Mouse (Mus musculus) MEL (cell line): ENCODE results near the gene Slc25a44. TPM values are rescaled to one million over a fixed set of nuclear protein-coding genes. Genes with fewer than 3 reads are reported as not detected.
"Not testable (repeated sequence)": the region's sequence is repeated elsewhere in the genome, so short reads cannot be mapped to it uniquely, and the experiment has no call there.

Source experiments
- DNase-seq: peaks from one replicate; pipeline ENCODE4 v3.0.0; 2011; ENCODE audit warnings: low read depth, low spot score
- H3K27ac ChIP-seq: 2 replicates; pipeline ENCODE4 v1.5.1; 2012; ENCODE audit warnings: low read depth, mild to moderate bottlenecking, control low read depth, low read length, moderate library complexity; ENCODE audit not compliant: control insufficient read depth
- H3K27me3 ChIP-seq, 2 experiments: fragments of 150-350 bp in 1 of 2; sonication (generic) in 1 of 2; 2 replicates each; pipeline ENCODE4 v1.6.1; 2012; ENCODE audit warnings: low read length in 2 of 2, mild to moderate bottlenecking in 2 of 2, improper control_type of control experiment in 1 of 2, moderate library complexity in 1 of 2; ENCODE audit not compliant: insufficient read depth in 2 of 2, control insufficient read depth in 1 of 2
- H3K36me3 ChIP-seq, 2 experiments: 2 replicates each; pipeline ENCODE4 v1.6.1; 2012 to 2014; ENCODE audit warnings: low read length in 2 of 2, improper control_type of control experiment in 1 of 2, inconsistent platforms in 1 of 2, mild to moderate bottlenecking in 1 of 2; ENCODE audit not compliant: insufficient read depth in 2 of 2, control insufficient read depth in 1 of 2
- H3K4me1 ChIP-seq, 2 experiments: fragments of 150-350 bp in 1 of 2; sonication (generic) in 1 of 2; 2 replicates each; pipeline ENCODE4 v1.6.1; 2012; ENCODE audit warnings: low read length in 2 of 2, improper control_type of control experiment in 1 of 2, mild to moderate bottlenecking in 1 of 2; ENCODE audit not compliant: insufficient read depth in 2 of 2, control insufficient read depth in 1 of 2
- H3K4me3 ChIP-seq, 2 experiments: fragments of 150-350 bp in 1 of 2; sonication (generic) in 1 of 2; 2 replicates each; pipeline ENCODE4 v1.5.1; 2012; ENCODE audit warnings: low read depth in 2 of 2, low read length in 2 of 2, mild to moderate bottlenecking in 2 of 2, moderate library complexity in 2 of 2, control low read depth in 1 of 2, improper control_type of control experiment in 1 of 2; ENCODE audit not compliant: control insufficient read depth in 1 of 2, insufficient read depth in 1 of 2
- H3K79me2 ChIP-seq: 2 replicates; pipeline ENCODE4 v1.6.1; 2012; ENCODE audit warnings: mild to moderate bottlenecking, low read length, moderate library complexity; ENCODE audit not compliant: control insufficient read depth, poor library complexity, insufficient read depth
- H3K9ac ChIP-seq: 2 replicates; pipeline ENCODE4 v1.6.1; 2012; ENCODE audit warnings: low read depth, mild to moderate bottlenecking, control low read depth, low read length, moderate library complexity; ENCODE audit not compliant: control insufficient read depth, poor library complexity, severe bottlenecking
- H3K9me3 ChIP-seq: fragments of 150-350 bp; sonication (generic); replicated peaks from 2 replicates; pipeline ENCODE4 v1.6.1; 2012; ENCODE audit warnings: mild to moderate bottlenecking, low read length, improper control_type of control experiment, moderate library complexity; ENCODE audit not compliant: insufficient read depth
- CHD2 ChIP-seq: IDR thresholded peaks from 2 replicates; pipeline ENCODE4 v1.6.1; 2011; ENCODE audit warnings: low read length, improper control_type of control experiment
- CTCF ChIP-seq, 3 experiments: IDR thresholded peaks in 2 of 3; conservative IDR thresholded peaks in 1 of 3; 2 replicates each; pipeline ENCODE4 v1.5.1; 2011 to 2012; ENCODE audit warnings: low read length in 3 of 3, low read depth in 2 of 3, mild to moderate bottlenecking in 2 of 3, improper control_type of control experiment in 1 of 3, inconsistent platforms in 1 of 3, mixed read lengths in 1 of 3, moderate library complexity in 1 of 3; ENCODE audit not compliant: control insufficient read depth in 1 of 3, insufficient read depth in 1 of 3, poor library complexity in 1 of 3, severe bottlenecking in 1 of 3
- ELF1 ChIP-seq: IDR thresholded peaks from 2 replicates; pipeline ENCODE4 v1.6.1; 2014; ENCODE audit warnings: low read depth, mild to moderate bottlenecking, inconsistent platforms, low read length, improper control_type of control experiment, moderate library complexity
- GATA1 ChIP-seq: IDR thresholded peaks from 2 replicates; pipeline ENCODE4 v1.6.1; 2011; ENCODE audit warnings: low read depth, low read length, improper control_type of control experiment
- JUND ChIP-seq: IDR thresholded peaks from 2 replicates; pipeline ENCODE4 v1.6.1; 2011; ENCODE audit warnings: low read depth, mild to moderate bottlenecking, improper control_type of control experiment, low read length
- KAT2A ChIP-seq: conservative IDR thresholded peaks from 2 replicates; pipeline ENCODE4 v1.6.1; 2012; ENCODE audit warnings: low read depth, low read length, improper control_type of control experiment, inconsistent platforms
- MAX ChIP-seq: IDR thresholded peaks from 2 replicates; pipeline ENCODE4 v1.6.1; 2011; ENCODE audit warnings: low read length, improper control_type of control experiment
- MAZ ChIP-seq: IDR thresholded peaks from 2 replicates; pipeline ENCODE4 v1.6.1; 2012; ENCODE audit warnings: low read depth, mild to moderate bottlenecking, inconsistent platforms, low read length, improper control_type of control experiment
- MEF2A ChIP-seq: IDR thresholded peaks from 2 replicates; pipeline ENCODE4 v1.6.1; 2014; ENCODE audit warnings: low read depth, mild to moderate bottlenecking, inconsistent platforms, low read length, improper control_type of control experiment; ENCODE audit not compliant: poor library complexity, insufficient replicate concordance, severe bottlenecking; ENCODE audit errors: extremely low read depth
- MXI1 ChIP-seq: IDR thresholded peaks from 2 replicates; pipeline ENCODE4 v1.6.1; 2011; ENCODE audit warnings: mild to moderate bottlenecking, low read depth, low read length, improper control_type of control experiment
- MYB ChIP-seq: IDR thresholded peaks from 2 replicates; pipeline ENCODE4 v1.6.1; 2011; ENCODE audit warnings: mild to moderate bottlenecking, low read depth, low read length, improper control_type of control experiment
- NRF1 ChIP-seq: IDR thresholded peaks from 2 replicates; pipeline ENCODE4 v1.6.1; 2014; ENCODE audit warnings: low read depth, mild to moderate bottlenecking, inconsistent platforms, low read length, improper control_type of control experiment, moderate library complexity; ENCODE audit not compliant: poor library complexity, insufficient read depth, severe bottlenecking
- POLR2A ChIP-seq, 2 experiments: IDR thresholded peaks; 2 replicates each; pipeline ENCODE4 v1.6.1; 2011 to 2012; ENCODE audit warnings: low read length in 2 of 2, mild to moderate bottlenecking in 2 of 2, control low read depth in 1 of 2, improper control_type of control experiment in 1 of 2, low read depth in 1 of 2, moderate library complexity in 1 of 2; ENCODE audit not compliant: control insufficient read depth in 1 of 2, insufficient read depth in 1 of 2, poor library complexity in 1 of 2
- POLR2AphosphoS5 ChIP-seq: IDR thresholded peaks from 2 replicates; pipeline ENCODE4 v1.6.1; 2012; ENCODE audit warnings: low read depth, borderline replicate concordance, mild to moderate bottlenecking, inconsistent platforms, low read length, moderate library complexity, mixed read lengths
- RAD21 ChIP-seq: IDR thresholded peaks from 2 replicates; pipeline ENCODE4 v1.6.1; 2011; ENCODE audit warnings: mild to moderate bottlenecking, low read depth, low read length, improper control_type of control experiment
- RCOR1 ChIP-seq: IDR thresholded peaks from 2 replicates; pipeline ENCODE4 v1.6.1; 2012; ENCODE audit warnings: low read depth, mild to moderate bottlenecking, inconsistent platforms, low read length, improper control_type of control experiment
- SIN3A ChIP-seq: IDR thresholded peaks from 2 replicates; pipeline ENCODE4 v1.6.1; 2012; ENCODE audit warnings: low read length, improper control_type of control experiment, inconsistent platforms
- TAL1 ChIP-seq: IDR thresholded peaks from 2 replicates; pipeline ENCODE4 v1.6.1; 2012; ENCODE audit warnings: mild to moderate bottlenecking, inconsistent platforms, low read length, moderate library complexity, mixed read lengths
- TCF12 ChIP-seq: IDR thresholded peaks from 2 replicates; pipeline ENCODE4 v1.6.1; 2014; ENCODE audit warnings: low read depth, mild to moderate bottlenecking, inconsistent platforms, low read length, improper control_type of control experiment, moderate library complexity
- UBTF ChIP-seq: IDR thresholded peaks from 2 replicates; pipeline ENCODE4 v1.6.1; 2012; ENCODE audit warnings: low read depth, mild to moderate bottlenecking, inconsistent platforms, low read length, improper control_type of control experiment, moderate library complexity, borderline replicate concordance; ENCODE audit not compliant: insufficient read depth
- USF1 ChIP-seq: IDR thresholded peaks from 2 replicates; pipeline ENCODE4 v1.6.1; 2014; ENCODE audit warnings: low read depth, mild to moderate bottlenecking, inconsistent platforms, low read length, improper control_type of control experiment, moderate library complexity
- ZC3H11A ChIP-seq: IDR thresholded peaks from 2 replicates; pipeline ENCODE4 v1.6.1; 2012; ENCODE audit warnings: low read depth, mild to moderate bottlenecking, inconsistent platforms, low read length, improper control_type of control experiment
- ZKSCAN1 ChIP-seq: IDR thresholded peaks from 2 replicates; pipeline ENCODE4 v1.6.1; 2012; ENCODE audit warnings: low read depth, mild to moderate bottlenecking, inconsistent platforms, low read length, improper control_type of control experiment, moderate library complexity
- polyA plus RNA-seq, 2 experiments: library from polyadenylated mRNA; stranded (reverse) in 1 of 2; unstranded in 1 of 2; fragments of >175 nt in 1 of 2; fragments of >200 nt in 1 of 2; gene quantifications; 2 replicates each; pipeline versions ENCODE4 v1.2.1 to v1.2.4; 2012; ENCODE audit warnings: low replicate concordance in 2 of 2, low read depth in 1 of 2; ENCODE audit not compliant: insufficient read length in 2 of 2, insufficient read depth in 1 of 2, missing spikeins in 1 of 2
- total RNA-seq: library from RNA; depleted of rRNA; stranded (reverse); fragments of 300-350 nt; gene quantifications from 2 replicates; pipeline ENCODE4 v1.2.3, GENCODE M21; 2012

Gene Slc25a44
- total and polyA plus RNA-seq, 3 experiments: 30.5 to 34.6 TPM; not detected in 1

DNA sequence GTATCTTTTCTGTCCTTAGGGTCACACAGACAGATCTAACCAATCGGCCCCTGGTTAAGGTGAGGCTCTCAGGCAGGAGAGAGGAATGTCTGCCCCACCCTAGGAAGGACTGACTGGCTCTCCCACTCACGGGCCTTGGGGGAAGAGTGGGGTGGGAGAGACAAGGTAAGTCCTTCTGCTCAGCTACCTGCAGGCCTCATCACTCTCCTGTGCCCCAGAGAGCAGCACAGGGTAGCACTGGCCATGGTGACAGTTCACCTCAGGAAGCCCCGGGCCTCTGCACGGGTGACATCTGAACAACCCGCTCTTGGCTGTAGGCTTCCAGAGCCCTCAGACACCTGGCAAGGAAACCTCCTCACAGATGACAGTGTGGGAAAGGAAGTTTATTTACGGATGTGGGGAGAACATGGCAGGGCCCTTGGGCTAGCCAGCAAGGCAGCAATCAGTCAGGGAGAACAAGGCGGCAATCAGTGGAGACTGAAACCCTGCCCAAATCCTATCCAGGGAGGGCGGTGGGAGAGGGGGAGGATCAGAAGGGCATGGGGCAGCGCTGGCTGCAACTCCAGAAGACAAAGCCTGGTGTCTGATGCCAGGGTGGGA lies 31.1 kb downstream of the Slc25a44 start:
- Histone ChIP-seq H3K27me3 (no peaks in the 10 kb centered on the region), H3K9me3 (no peaks in the 10 kb centered on the region), H3K79me2 (no peaks in the 10 kb centered on the region), H3K9ac (no peak overlapping the region), H3K27ac (no peak overlapping the region), H3K4me1 (no peaks in the 10 kb centered on the region), H3K36me3 (peaks cover 0 to 3% of the 10 kb centered on the region in 2 experiments; a peak in 1 of 4 replicates), H3K4me3 (no peak overlapping the region)
- DNase-seq: no peak
- TF ChIP-seq GATA1: no peak
- no peak for TF ChIP-seq ZC3H11A
- no peak for TF ChIP-seq MEF2A
- no peak for TF ChIP-seq ZKSCAN1
- no peak for TF ChIP-seq TAL1
- no peak for TF ChIP-seq MAX
- no peak for TF ChIP-seq CHD2
- TF ChIP-seq UBTF: no peak
- no peak for TF ChIP-seq TCF12
- TF ChIP-seq MAZ: no peak
- no peak for TF ChIP-seq KAT2A
- TF ChIP-seq MYB: no peak
- TF ChIP-seq SIN3A: no peak

DNA sequence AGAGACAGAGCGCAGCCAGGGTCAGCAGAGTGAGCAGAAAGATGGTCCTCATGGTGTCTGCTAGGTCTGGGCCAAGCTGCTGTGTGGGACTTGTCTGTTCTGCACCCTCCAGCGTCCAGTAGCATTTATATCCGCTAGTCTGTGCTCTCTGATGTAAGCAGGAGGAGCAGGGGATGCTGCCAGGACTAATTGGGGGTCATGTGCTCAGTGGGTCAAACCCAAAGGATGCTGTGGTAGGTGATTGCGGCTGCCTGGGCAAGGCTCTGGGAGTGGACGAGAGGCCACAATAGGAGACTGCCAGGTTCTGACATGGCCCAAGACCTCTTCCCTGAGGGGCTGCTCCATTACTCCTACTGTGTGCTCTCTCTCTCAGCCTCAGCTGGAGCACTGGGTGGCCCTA lies 40.6 kb downstream of the Slc25a44 start, which contains the start of gene Bglap:
TSS of gene Bglap (minus strand) at position 101 of the 400 bp plus-strand sequence.
- TF ChIP-seq ELF1 (no peak), POLR2A (IDR thresholded peaks at IDR 0.05; ENCODE audit: control insufficient read depth in 1 of 2, insufficient read depth in 1 of 2, low read depth in 1 of 2, low read length in 2 of 2, poor library complexity in 1 of 2) (no peak), MXI1 (no peak), NRF1 (no peak), RCOR1 (no peak), CTCF (IDR thresholded peaks at IDR 0.05 in 2 of 3, conservative IDR thresholded peaks at IDR 0.05 in 1 of 3; ENCODE audit: control insufficient read depth in 1 of 3, insufficient read depth in 1 of 3, low read depth in 2 of 3, low read length in 3 of 3, poor library complexity in 1 of 3, severe bottlenecking in 1 of 3) (no peak), KAT2A (no peak), RAD21 (no peak), POLR2AphosphoS5 (no peak), MAX (no peak), USF1 (no peak), JUND (no peak)
- no peak for DNase-seq
- no peaks in the 10 kb centered on the region for H3K27me3 ChIP-seq

DNA sequence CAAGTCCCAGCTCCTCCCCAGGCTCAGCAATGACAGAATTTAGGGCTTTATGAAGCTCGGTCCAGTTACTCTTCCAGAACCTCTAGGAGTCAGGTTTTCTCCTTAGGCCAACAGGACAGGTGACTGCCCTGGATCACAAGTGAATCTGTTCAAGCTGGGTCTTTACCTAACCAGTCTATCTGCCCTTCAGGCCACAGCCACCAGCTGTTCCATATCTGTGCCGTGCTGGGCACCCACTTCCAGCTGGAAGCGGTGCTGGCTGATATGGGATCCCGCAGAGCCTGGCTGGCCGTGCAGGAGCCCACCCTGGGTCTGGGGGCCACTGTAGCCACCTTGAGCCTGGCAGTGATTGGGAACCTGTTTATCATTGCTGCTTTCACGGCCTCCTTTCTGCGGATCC lies 42.6 kb downstream of the Slc25a44 start:
- not testable (repeated sequence) for DNase-seq, H3K9ac ChIP-seq, H3K4me1 ChIP-seq, H3K79me2 ChIP-seq, H3K4me3 ChIP-seq, H3K9me3 ChIP-seq, H3K27me3 ChIP-seq, H3K36me3 ChIP-seq, H3K27ac ChIP-seq

More for the DNA sequence above, 40.6 kb downstream of the Slc25a44 start, which contains the start of gene Bglap:
- Histone ChIP-seq H3K36me3 (peaks cover 0 to 2% of the 10 kb centered on the region in 2 experiments; a peak in 1 of 4 replicates), H3K79me2 (no peaks in the 10 kb centered on the region), H3K4me3 (no peak within 1 kb of the TSS), H3K9me3 (no peaks in the 10 kb centered on the region), H3K9ac (no peak within 1 kb of the TSS), H3K27ac (no peak within 1 kb of the TSS), H3K4me1 (peaks cover 2 to 6% of the 10 kb centered on the region in 2 experiments; a peak in 3 of 4 replicates)
